15 mouse cellular contexts compared by ENCODE assay signal in genomic region chr13:59092045-59092857, GRCm38 (mm10).
DNase-seq lines count a peak whose midpoint lies in the region; ATAC-seq and TF ChIP-seq lines count a peak whose summit lies in the region.
"Had no signal": no experiment of that assay in that cellular context is flagged by ENCODE, and none has a peak within 500 bp of the region (broad histone marks: within the 10 kb centered on the region; RNA-seq: fewer than 3 reads in every experiment).

No protein-coding gene starts in this region.

- peak overlapping the region; percentile 15; the same call in 1 of the 2 replicates for H3K4me2 ChIP-seq in forebrain, embryonic 15.5 days (replicated peaks)
- H3K4me2 ChIP-seq in hindbrain, postnatal 0 days (ENCODE audit: low read depth, low read length) = no peak overlapping the region
- H3K4me2 ChIP-seq in midbrain, embryonic 16.5 days (ENCODE audit: low read length) = peak overlapping the region; percentile 31
- H3K4me2 ChIP-seq: heart, embryonic 13.5 days; kidney, embryonic 15.5 days had no signal

- H3K4me3 ChIP-seq in forebrain, embryonic 10.5 days = peak overlapping the region; percentile 14; the same call in 1 of the 2 replicates
- no peak overlapping the region for H3K4me3 ChIP-seq in forebrain, embryonic 15.5 days
- H3K4me3 ChIP-seq in hindbrain, postnatal 0 days (ENCODE audit: low read length) = no peak overlapping the region
- no peak overlapping the region for H3K4me3 ChIP-seq in midbrain, embryonic 16.5 days (ENCODE audit: low read depth, low read length)
- H3K4me3 ChIP-seq in thymus, adult 2 months (ENCODE audit: control insufficient read depth, insufficient read depth, low read length) = no peak overlapping the region
- H3K4me3 ChIP-seq: heart, embryonic 13.5 days; kidney, embryonic 15.5 days had no signal

- DNase-seq in forebrain, embryonic 10.5 days (ENCODE audit: extremely low spot score, low spot score) = no peak
- DNase-seq in hindbrain, postnatal 0 days (ENCODE audit: low spot score) = no peak
- no peak for DNase-seq in thymus, adult 2 months
- DNase-seq in thymus, postnatal 4 days = no peak
- no peak for DNase-seq in cerebellum, postnatal 4 days (ENCODE audit: low spot score in 2 of 2)
- DNase-seq in cerebellum, adult 9-11 months = no peak
- DNase-seq: gastrocnemius, postnatal 14 days; liver, postnatal 0 days; lung, postnatal 36 days; thymus, postnatal 25 days had no signal

- WGBS in forebrain, embryonic 10.5 days = 40% methylated on average over 10 of the region's 10 CpGs
- 12% methylated on average over 10 of the region's 10 CpGs for WGBS in forebrain, embryonic 15.5 days
- 21% methylated on average over 10 of the region's 10 CpGs for WGBS in hindbrain, postnatal 0 days
- WGBS in midbrain, embryonic 16.5 days = 9% methylated on average over 10 of the region's 10 CpGs
- WGBS in thymus, adult 2 months = 84% methylated on average over 10 of the region's 10 CpGs

- 0 out of 2 replicates have a peak overlapping the region, but pooled peaks have one; percentile 2 for H3K9ac ChIP-seq in forebrain, embryonic 15.5 days (replicated peaks)
- H3K9ac ChIP-seq in hindbrain, postnatal 0 days (replicated peaks; ENCODE audit: low read length) = no peak overlapping the region
- H3K9ac ChIP-seq in midbrain, embryonic 16.5 days (ENCODE audit: low read depth, low read length) = peak overlapping the region; percentile 45
- H3K9ac ChIP-seq: heart, embryonic 13.5 days; kidney, embryonic 15.5 days; liver, postnatal 0 days had no signal

- TF ChIP-seq CTCF in hindbrain, postnatal 0 days (IDR thresholded peaks at IDR 0.05; ENCODE audit: low read depth) = no peak
- TF ChIP-seq CTCF in thymus, adult 2 months (IDR thresholded peaks at IDR 0.05; ENCODE audit: borderline replicate concordance, control insufficient read depth, extremely low read depth, insufficient read depth, low read length, poor library complexity) = no peak

- H3K27ac ChIP-seq in forebrain, embryonic 10.5 days = peak overlapping the region; percentile 84
- peak overlapping the region; percentile 87 for H3K27ac ChIP-seq in forebrain, embryonic 15.5 days (replicated peaks)
- H3K27ac ChIP-seq in hindbrain, postnatal 0 days = peak overlapping the region; percentile 93
- H3K27ac ChIP-seq in midbrain, embryonic 16.5 days (ENCODE audit: low read length) = peak overlapping the region; percentile 97
- H3K27ac ChIP-seq in thymus, adult 2 months (ENCODE audit: control insufficient read depth, insufficient read depth, low read length) = no peak overlapping the region
- H3K27ac ChIP-seq: heart, embryonic 13.5 days; kidney, embryonic 15.5 days had no signal

- H3K9me3 ChIP-seq in forebrain, embryonic 10.5 days = no peaks in the 10 kb centered on the region
- no peaks in the 10 kb centered on the region for H3K9me3 ChIP-seq in forebrain, embryonic 15.5 days
- H3K9me3 ChIP-seq in hindbrain, postnatal 0 days (ENCODE audit: low read length) = no peaks in the 10 kb centered on the region
- no peaks in the 10 kb centered on the region for H3K9me3 ChIP-seq in midbrain, embryonic 16.5 days (replicated peaks; ENCODE audit: control insufficient read depth, low read length, poor library complexity, severe bottlenecking)
- H3K9me3 ChIP-seq: heart, embryonic 13.5 days; kidney, embryonic 15.5 days had no signal

- no peak for TF ChIP-seq POLR2A in thymus, adult 2 months (IDR thresholded peaks at IDR 0.05; ENCODE audit: control insufficient read depth, extremely low read depth, insufficient read depth, low read length, poor library complexity)

- H3K4me1 ChIP-seq in forebrain, embryonic 10.5 days = peaks cover 59% of the 10 kb centered on the region
- H3K4me1 ChIP-seq in forebrain, embryonic 15.5 days = peaks cover 48% of the 10 kb centered on the region
- peaks cover 22% of the 10 kb centered on the region for H3K4me1 ChIP-seq in hindbrain, postnatal 0 days (ENCODE audit: insufficient read depth, low read length)
- H3K4me1 ChIP-seq in midbrain, embryonic 16.5 days (ENCODE audit: control insufficient read depth, insufficient read depth, low read length) = peaks cover 45% of the 10 kb centered on the region
- no peaks in the 10 kb centered on the region for H3K4me1 ChIP-seq in thymus, adult 2 months (replicated peaks; ENCODE audit: control insufficient read depth, insufficient read depth, low read length)

- H3K27me3 ChIP-seq in forebrain, embryonic 10.5 days (ENCODE audit: poor library complexity, severe bottlenecking) = peaks cover 69% of the 10 kb centered on the region
- H3K27me3 ChIP-seq in forebrain, embryonic 15.5 days = no peaks in the 10 kb centered on the region
- H3K27me3 ChIP-seq in hindbrain, postnatal 0 days (ENCODE audit: insufficient read depth, low read length) = no peaks in the 10 kb centered on the region
- no peaks in the 10 kb centered on the region for H3K27me3 ChIP-seq in midbrain, embryonic 16.5 days (ENCODE audit: control insufficient read depth, insufficient read depth, low read depth, low read length)
- no peaks in the 10 kb centered on the region for H3K27me3 ChIP-seq in thymus, adult 2 months (ENCODE audit: control insufficient read depth, insufficient read depth, low read length)
- H3K27me3 ChIP-seq: heart, embryonic 13.5 days; kidney, embryonic 15.5 days had no signal

- no peaks in the 10 kb centered on the region for H3K36me3 ChIP-seq in forebrain, embryonic 10.5 days (replicated peaks)
- no peaks in the 10 kb centered on the region for H3K36me3 ChIP-seq in forebrain, embryonic 15.5 days
- H3K36me3 ChIP-seq in hindbrain, postnatal 0 days (ENCODE audit: insufficient read depth, low read length) = no peaks in the 10 kb centered on the region
- no peaks in the 10 kb centered on the region for H3K36me3 ChIP-seq in midbrain, embryonic 16.5 days (ENCODE audit: control insufficient read depth, insufficient read depth, low read length)
- no peaks in the 10 kb centered on the region for H3K36me3 ChIP-seq in thymus, adult 2 months (ENCODE audit: control insufficient read depth, insufficient read depth, low read length)
- H3K36me3 ChIP-seq: heart, embryonic 13.5 days; kidney, embryonic 15.5 days had no signal

- peak; percentile 57 for ATAC-seq in forebrain, embryonic 15.5 days (replicated peaks)
- peak; percentile 48 for ATAC-seq in hindbrain, postnatal 0 days
- peak; percentile 61 for ATAC-seq in midbrain, embryonic 16.5 days
- ATAC-seq: activated CD4-positive, CD25-positive, alpha-beta regulatory T cell, adult 4 months; liver, postnatal 0 days had no signal
